Mouse (Mus musculus): ENCODE results near the gene Gars. TPM values are rescaled to one million over a fixed set of nuclear protein-coding genes. Genes with fewer than 3 reads are reported as not detected.

Gene Gars
- polyA plus RNA-seq, 1 experiment, result 281 TPM

GRCm38 (mm10) chr6:55093431-55094146, 55.8 kb downstream of the Gars start:
- Histone ChIP-seq H3K27ac (ENCODE audit: insufficient read depth, low read length) (no peak overlapping the region), H3K9ac (ENCODE audit: low read depth, poor library complexity, severe bottlenecking) (no peak overlapping the region), H3K36me3 (ENCODE audit: control insufficient read depth, insufficient read depth, low read length, poor library complexity, severe bottlenecking) (no peaks in the 10 kb centered on the region), H3K4me3 (ENCODE audit: low read depth, low read length) (no peak overlapping the region), H3K27me3 (ENCODE audit: control insufficient read depth, insufficient read depth, low read length, poor library complexity, severe bottlenecking) (no peaks in the 10 kb centered on the region), H3K4me1 (ENCODE audit: control insufficient read depth, insufficient read depth, low read length) (no peaks in the 10 kb centered on the region), H3K9me3 (replicated peaks; ENCODE audit: control insufficient read depth, insufficient read depth, low read length, poor library complexity, severe bottlenecking) (no peaks in the 10 kb centered on the region)
- no peak for TF ChIP-seq EP300 (IDR thresholded peaks at IDR 0.05; ENCODE audit: insufficient read depth, low read depth, low read length)
- no peak for TF ChIP-seq POLR2A (IDR thresholded peaks at IDR 0.05; ENCODE audit: insufficient read depth, low read length)
- TF ChIP-seq CTCF (IDR thresholded peaks at IDR 0.05; ENCODE audit: low read depth, low read length), result no peak

GRCm38 (mm10) chr6:55098030-55098429, 60.2 kb downstream of the Gars start:
- Histone ChIP-seq H3K9me3 (replicated peaks; ENCODE audit: control insufficient read depth, insufficient read depth, low read length, poor library complexity, severe bottlenecking) (no peaks in the 10 kb centered on the region), H3K4me3 (ENCODE audit: low read depth, low read length) (no peak overlapping the region), H3K27ac (ENCODE audit: insufficient read depth, low read length) (no peak overlapping the region), H3K27me3 (ENCODE audit: control insufficient read depth, insufficient read depth, low read length, poor library complexity, severe bottlenecking) (no peaks in the 10 kb centered on the region), H3K36me3 (ENCODE audit: control insufficient read depth, insufficient read depth, low read length, poor library complexity, severe bottlenecking) (no peaks in the 10 kb centered on the region), H3K9ac (ENCODE audit: low read depth, poor library complexity, severe bottlenecking) (no peak overlapping the region), H3K4me1 (ENCODE audit: control insufficient read depth, insufficient read depth, low read length) (no peaks in the 10 kb centered on the region)
- TF ChIP-seq CTCF (IDR thresholded peaks at IDR 0.05; ENCODE audit: low read depth, low read length) (no peak), EP300 (IDR thresholded peaks at IDR 0.05; ENCODE audit: insufficient read depth, low read depth, low read length) (no peak), POLR2A (IDR thresholded peaks at IDR 0.05; ENCODE audit: insufficient read depth, low read length) (no peak)

- Histone ChIP-seq H3K4me1 (ENCODE audit: control insufficient read depth, insufficient read depth, low read length) (no peaks in the 10 kb centered on the region), H3K27me3 (ENCODE audit: control insufficient read depth, insufficient read depth, low read length, poor library complexity, severe bottlenecking) (no peaks in the 10 kb centered on the region), H3K4me3 (ENCODE audit: low read depth, low read length) (no peak overlapping the region), H3K27ac (ENCODE audit: insufficient read depth, low read length) (no peak overlapping the region), H3K9me3 (replicated peaks; ENCODE audit: control insufficient read depth, insufficient read depth, low read length, poor library complexity, severe bottlenecking) (no peaks in the 10 kb centered on the region), H3K9ac (ENCODE audit: low read depth, poor library complexity, severe bottlenecking) (no peak overlapping the region), H3K36me3 (ENCODE audit: control insufficient read depth, insufficient read depth, low read length, poor library complexity, severe bottlenecking) (no peaks in the 10 kb centered on the region)
- TF ChIP-seq POLR2A (IDR thresholded peaks at IDR 0.05; ENCODE audit: insufficient read depth, low read length), result no peak
- TF ChIP-seq EP300 (IDR thresholded peaks at IDR 0.05; ENCODE audit: insufficient read depth, low read depth, low read length), result no peak
- no peak for TF ChIP-seq CTCF (IDR thresholded peaks at IDR 0.05; ENCODE audit: low read depth, low read length)
Observed at GRCm38 (mm10) chr6:55098603-55099002, 60.8 kb downstream of the Gars start.

- TF ChIP-seq CTCF (IDR thresholded peaks at IDR 0.05; ENCODE audit: low read depth, low read length), result peak; percentile 13
- TF ChIP-seq POLR2A (IDR thresholded peaks at IDR 0.05; ENCODE audit: insufficient read depth, low read length), result no peak
- Histone ChIP-seq H3K4me3 (ENCODE audit: low read depth, low read length) (no peak overlapping the region), H3K27me3 (ENCODE audit: control insufficient read depth, insufficient read depth, low read length, poor library complexity, severe bottlenecking) (no peaks in the 10 kb centered on the region)
Observed at GRCm38 (mm10) chr6:55108358-55108757, 70.6 kb downstream of the Gars start.

GRCm38 (mm10) chr6:55117325-55118109, 79.7 kb downstream of the Gars start:
- peaks cover 5% of the 10 kb centered on the region for H3K27me3 ChIP-seq (ENCODE audit: control insufficient read depth, insufficient read depth, low read length, poor library complexity, severe bottlenecking)
- no peak overlapping the region for H3K27ac ChIP-seq (ENCODE audit: insufficient read depth, low read length)
- H3K4me1 ChIP-seq (ENCODE audit: control insufficient read depth, insufficient read depth, low read length), result no peaks in the 10 kb centered on the region
- H3K36me3 ChIP-seq (ENCODE audit: control insufficient read depth, insufficient read depth, low read length, poor library complexity, severe bottlenecking), result no peaks in the 10 kb centered on the region
- TF ChIP-seq CTCF (IDR thresholded peaks at IDR 0.05; ENCODE audit: low read depth, low read length), result no peak
- TF ChIP-seq POLR2A (IDR thresholded peaks at IDR 0.05; ENCODE audit: insufficient read depth, low read length), result no peak
- TF ChIP-seq EP300 (IDR thresholded peaks at IDR 0.05; ENCODE audit: insufficient read depth, low read depth, low read length), result no peak
- H3K9me3 ChIP-seq (replicated peaks; ENCODE audit: control insufficient read depth, insufficient read depth, low read length, poor library complexity, severe bottlenecking), result no peaks in the 10 kb centered on the region
- H3K9ac ChIP-seq (ENCODE audit: low read depth, poor library complexity, severe bottlenecking), result peak overlapping the region; percentile 31
- H3K4me3 ChIP-seq (ENCODE audit: low read depth, low read length), result peak overlapping the region; percentile 49

More at GRCm38 (mm10) chr6:55108358-55108757, 70.6 kb downstream of the Gars start:
- Histone ChIP-seq H3K9ac (ENCODE audit: low read depth, poor library complexity, severe bottlenecking) (no peak overlapping the region), H3K9me3 (replicated peaks; ENCODE audit: control insufficient read depth, insufficient read depth, low read length, poor library complexity, severe bottlenecking) (no peaks in the 10 kb centered on the region), H3K36me3 (ENCODE audit: control insufficient read depth, insufficient read depth, low read length, poor library complexity, severe bottlenecking) (no peaks in the 10 kb centered on the region), H3K4me1 (ENCODE audit: control insufficient read depth, insufficient read depth, low read length) (no peaks in the 10 kb centered on the region), H3K27ac (ENCODE audit: insufficient read depth, low read length) (no peak overlapping the region)

GRCm38 (mm10) chr6:55123056-55123455, 85.2 kb downstream of the Gars start:
- H3K9ac ChIP-seq (ENCODE audit: low read depth, poor library complexity, severe bottlenecking), result no peak overlapping the region
- no peaks in the 10 kb centered on the region for H3K9me3 ChIP-seq (replicated peaks; ENCODE audit: control insufficient read depth, insufficient read depth, low read length, poor library complexity, severe bottlenecking)
- H3K27ac ChIP-seq (ENCODE audit: insufficient read depth, low read length), result no peak overlapping the region
- H3K36me3 ChIP-seq (ENCODE audit: control insufficient read depth, insufficient read depth, low read length, poor library complexity, severe bottlenecking), result no peaks in the 10 kb centered on the region
- TF ChIP-seq EP300 (IDR thresholded peaks at IDR 0.05; ENCODE audit: insufficient read depth, low read depth, low read length), result no peak
- no peak for TF ChIP-seq POLR2A (IDR thresholded peaks at IDR 0.05; ENCODE audit: insufficient read depth, low read length)
- no peak for TF ChIP-seq CTCF (IDR thresholded peaks at IDR 0.05; ENCODE audit: low read depth, low read length)
- no peaks in the 10 kb centered on the region for H3K27me3 ChIP-seq (ENCODE audit: control insufficient read depth, insufficient read depth, low read length, poor library complexity, severe bottlenecking)
- H3K4me1 ChIP-seq (ENCODE audit: control insufficient read depth, insufficient read depth, low read length), result no peaks in the 10 kb centered on the region
- no peak overlapping the region for H3K4me3 ChIP-seq (ENCODE audit: low read depth, low read length)
